Mouse (Mus musculus): Measurements from ENCODE around the gene S100a8. TPM values are rescaled to one million over a fixed set of nuclear protein-coding genes. Genes with fewer than 3 reads are reported as not detected.

The S100a8 gene
- total RNA-seq (2021): not detected
- long read RNA-seq, experiment 1: 0 reads
- long read RNA-seq, experiment 2: 0 reads

DNA sequence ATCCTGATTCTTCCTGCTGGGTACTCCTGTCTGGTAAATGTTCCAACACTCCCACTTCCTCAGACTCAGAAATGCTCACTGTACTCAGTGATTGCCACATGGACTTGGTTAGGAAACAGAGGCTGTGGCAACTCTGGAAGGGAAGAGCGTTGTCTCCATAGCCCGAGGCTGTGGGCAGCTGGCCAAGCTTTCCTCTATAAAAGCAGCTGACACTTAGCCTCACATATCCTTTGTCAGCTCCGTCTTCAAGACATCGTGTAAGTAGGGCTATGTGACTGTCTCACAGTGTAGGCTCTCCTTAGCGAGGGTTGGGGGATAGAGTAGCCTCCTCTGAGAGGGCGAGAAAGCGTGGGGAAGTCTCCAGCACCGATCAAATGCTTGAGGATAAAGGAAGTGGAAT, at the start of gene S100a8:
Gene S100a8, plus strand, starts transcription at position 133 of the 400 bp plus-strand sequence.
- DNase-seq (ENCODE audit: low spot score in 2 of 2): no peak

DNA sequence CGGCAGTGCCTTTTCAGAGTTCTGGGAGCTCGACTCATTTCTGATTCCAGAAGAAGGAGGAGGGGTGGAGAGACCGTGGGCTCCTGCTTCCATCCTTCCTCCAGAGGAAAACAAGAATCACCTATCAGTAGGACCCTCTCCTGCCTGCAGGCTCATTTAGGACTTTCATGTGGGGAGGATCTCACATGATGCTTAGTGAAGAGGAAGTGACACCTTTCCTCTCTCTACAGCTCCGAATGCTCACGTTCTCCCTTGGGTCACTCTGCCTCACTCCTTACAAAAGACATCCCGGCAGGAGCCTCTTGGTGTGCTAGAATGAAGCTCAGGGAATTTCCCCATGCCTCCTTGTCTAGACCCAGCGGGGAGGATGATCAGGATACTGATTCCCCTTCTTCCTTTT, 47.2 kb upstream of the S100a8 start:
- DNase-seq (ENCODE audit: low spot score in 2 of 2): no peak

- no peak for DNase-seq (ENCODE audit: low spot score in 2 of 2)
Measured at GRCm38 (mm10) chr3:90623435-90624071, 45.2 kb upstream of the S100a8 start.

DNA sequence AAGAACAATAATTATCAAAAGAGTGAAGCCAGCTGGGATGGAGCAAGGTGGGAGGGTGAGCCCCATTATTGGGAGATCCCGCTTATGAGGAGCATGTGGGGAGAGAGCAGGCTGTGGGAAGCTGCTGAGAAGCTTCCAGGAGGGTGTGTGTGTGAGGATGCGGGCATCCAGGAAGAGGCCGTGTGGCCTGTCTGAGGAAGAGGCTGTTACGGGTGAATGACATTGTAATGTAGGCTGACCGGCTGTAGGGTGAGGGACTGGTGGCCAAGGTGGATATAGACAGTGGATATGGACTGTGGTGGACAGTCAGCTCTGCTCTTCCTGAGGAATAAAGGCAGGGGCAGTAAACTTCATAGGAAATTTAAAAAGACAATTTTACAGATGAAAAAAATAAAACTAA, 43.3 kb upstream of the S100a8 start:
- DNase-seq (ENCODE audit: low spot score in 2 of 2): no peak

GRCm38 (mm10) chr3:90626266-90627021, 42.3 kb upstream of the S100a8 start:
- no peak for DNase-seq (ENCODE audit: low spot score in 2 of 2)

- no peak for DNase-seq (ENCODE audit: low spot score in 2 of 2)
Measured at GRCm38 (mm10) chr3:90627366-90627765, 41.4 kb upstream of the S100a8 start.

DNA sequence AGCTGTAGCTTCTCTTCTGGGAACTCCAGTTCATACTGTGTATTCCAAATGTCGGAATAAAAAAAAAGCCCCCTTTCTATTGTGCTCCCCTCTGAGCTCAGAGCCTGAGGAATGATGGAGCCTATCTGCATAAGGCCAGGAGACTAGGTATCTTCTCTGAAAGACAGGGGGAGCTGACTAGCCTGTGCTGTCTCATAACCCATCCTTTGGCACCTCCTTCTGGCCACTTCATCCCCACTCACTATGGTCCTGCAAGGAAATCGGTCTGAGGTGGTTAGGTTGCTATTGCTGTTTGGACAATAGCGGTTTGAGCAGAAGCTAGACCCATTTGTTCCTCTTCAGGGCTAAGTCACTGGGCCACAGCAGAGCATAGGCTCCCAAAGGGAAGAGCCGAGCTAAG, 41.0 kb upstream of the S100a8 start:
- DNase-seq (ENCODE audit: low spot score in 2 of 2): no peak

GRCm38 (mm10) chr3:90629298-90629697, 39.5 kb upstream of the S100a8 start:
- DNase-seq (ENCODE audit: low spot score in 2 of 2): no peak

DNA sequence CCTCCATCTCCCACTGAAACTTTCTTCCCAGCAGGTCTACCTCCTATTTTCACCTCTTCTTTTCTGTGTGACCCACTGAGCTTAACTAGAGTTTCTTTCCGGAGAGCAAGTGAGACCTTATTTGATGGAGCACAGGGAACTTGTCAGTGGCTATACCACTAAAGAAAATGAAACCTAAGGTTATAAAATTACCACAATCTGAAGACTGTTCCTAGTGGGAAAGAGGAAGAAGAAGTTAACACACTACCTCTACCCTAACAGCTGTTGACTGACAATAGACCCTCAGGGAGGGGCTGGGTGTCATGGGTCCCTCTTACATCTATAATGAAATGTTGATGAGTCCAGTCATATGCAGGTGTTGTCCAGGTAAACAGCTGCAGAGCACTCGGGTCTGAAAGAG, 36.8 kb upstream of the S100a8 start:
- DNase-seq (ENCODE audit: low spot score in 2 of 2): no peak

DNA sequence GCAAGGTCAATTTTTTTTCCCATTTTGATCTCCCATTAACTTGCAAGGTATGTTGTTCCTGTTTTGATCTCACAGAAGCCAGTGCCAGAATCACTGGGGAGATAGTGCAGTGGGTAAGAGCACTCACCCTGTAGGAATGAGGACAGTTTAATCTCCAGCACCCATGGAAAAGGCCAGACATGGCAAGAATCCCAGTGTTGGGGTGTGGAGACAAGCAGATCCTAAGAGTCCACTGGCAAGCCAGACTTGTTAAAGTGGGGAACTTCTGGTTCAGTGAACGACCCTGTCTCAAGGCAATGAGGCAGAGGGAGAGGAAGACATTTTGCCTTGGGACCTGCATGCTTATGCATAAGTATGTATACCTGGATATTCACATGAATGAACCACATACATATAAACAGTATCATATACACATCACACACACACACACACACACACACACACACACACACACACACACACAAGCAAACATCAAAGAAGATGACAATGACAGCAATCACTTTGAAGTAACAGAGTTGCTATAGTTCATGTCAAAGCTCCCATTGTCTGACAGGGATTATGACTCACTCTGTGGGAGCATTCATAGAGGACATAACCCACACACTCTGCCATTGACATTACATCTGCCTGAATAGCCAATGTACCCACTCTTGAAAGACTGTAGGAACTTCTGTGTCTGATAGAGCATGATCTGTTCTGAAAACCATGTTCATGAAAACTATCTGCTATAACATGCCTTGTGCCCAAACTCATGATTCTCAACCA, 30.1 kb upstream of the S100a8 start:
- DNase-seq (ENCODE audit: low spot score in 2 of 2): no peak

DNA sequence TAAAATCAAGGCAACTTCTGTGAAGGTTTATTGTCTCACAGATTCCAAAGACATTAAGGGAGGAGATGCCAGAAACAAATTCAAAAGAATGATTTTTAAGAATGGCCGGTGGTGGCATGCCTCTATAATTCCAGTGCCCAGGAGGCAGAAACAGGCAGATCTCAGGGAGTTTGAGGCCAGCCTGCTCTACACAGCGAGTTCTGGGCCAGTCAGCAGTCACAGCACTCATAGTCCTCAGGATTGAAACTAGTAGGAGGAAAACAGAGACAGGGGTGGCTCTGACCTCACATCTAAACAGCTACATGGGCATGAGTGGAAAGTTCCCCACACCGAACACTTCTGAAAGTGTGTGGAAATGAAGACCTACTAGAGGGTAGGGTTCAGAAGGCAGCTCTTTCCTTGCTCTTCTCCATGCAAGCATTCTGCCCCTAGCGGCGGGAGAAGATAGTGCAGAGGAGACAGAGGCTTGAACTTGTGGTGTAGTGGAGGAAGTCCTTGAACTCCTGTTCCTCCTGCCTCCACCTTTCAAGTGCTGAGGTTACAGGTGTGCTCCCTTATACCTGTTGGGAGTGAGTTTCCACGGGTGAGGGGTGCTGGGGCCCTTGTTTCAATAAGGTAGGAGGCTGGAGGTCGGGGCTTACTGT, 29.1 kb upstream of the S100a8 start:
- DNase-seq (ENCODE audit: low spot score in 2 of 2): no peak

- DNase-seq (ENCODE audit: low spot score in 2 of 2): no peak
Measured at GRCm38 (mm10) chr3:90640981-90641380, 27.8 kb upstream of the S100a8 start.

- peak in 1 of 2 experiments; percentile 24 for DNase-seq (ENCODE audit: low spot score in 2 of 2)
Measured at GRCm38 (mm10) chr3:90644220-90644619, 24.6 kb upstream of the S100a8 start.

DNA sequence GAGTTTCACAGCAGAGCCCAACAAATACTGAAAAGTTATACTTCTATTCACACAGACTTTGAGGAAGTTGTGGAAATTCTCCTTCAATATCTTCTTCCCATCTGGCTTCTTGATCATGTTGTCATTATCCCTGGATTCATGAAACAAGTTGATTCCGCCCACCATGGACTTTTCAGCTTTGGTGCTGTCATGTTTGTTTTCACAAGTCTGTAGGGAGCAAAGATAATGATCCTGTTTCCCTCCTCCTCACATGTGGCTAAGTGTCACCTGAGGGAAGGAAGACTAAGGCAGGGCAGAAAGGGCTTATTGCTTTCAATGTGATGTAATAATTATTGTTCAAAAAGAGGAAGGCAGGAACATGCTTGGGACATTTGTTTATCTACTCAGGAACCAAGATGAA, 21.5 kb upstream of the S100a8 start:
- DNase-seq (ENCODE audit: low spot score in 2 of 2): no peak

DNA sequence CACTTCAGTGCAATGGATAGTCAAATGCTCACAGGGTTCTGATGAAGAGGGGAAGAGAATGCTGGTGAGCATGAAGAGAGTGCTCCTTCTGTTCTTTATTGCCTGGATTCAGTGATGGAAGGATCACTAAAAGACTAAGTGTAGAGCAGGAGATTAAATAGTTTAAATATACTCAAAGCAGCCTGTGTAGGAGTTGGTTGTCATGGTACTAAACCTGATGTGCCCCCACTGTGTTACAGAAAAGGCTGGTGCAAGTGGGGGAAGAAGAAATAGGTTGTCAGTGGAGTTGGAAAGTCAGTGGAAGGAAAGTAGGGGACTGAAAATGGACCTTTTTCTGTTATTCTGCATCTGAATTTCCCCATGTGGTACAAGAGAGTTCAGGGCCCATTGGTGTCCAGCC, 19.8 kb upstream of the S100a8 start:
- DNase-seq (ENCODE audit: low spot score in 2 of 2): peak in 1 of 2 experiments; percentile 8

GRCm38 (mm10) chr3:90649832-90650231, 18.9 kb upstream of the S100a8 start:
- no peak for DNase-seq (ENCODE audit: low spot score in 2 of 2)

GRCm38 (mm10) chr3:90652878-90653508, 15.8 kb upstream of the S100a8 start:
- peak; percentile 66 to 85 for DNase-seq (ENCODE audit: low spot score in 2 of 2)

DNA sequence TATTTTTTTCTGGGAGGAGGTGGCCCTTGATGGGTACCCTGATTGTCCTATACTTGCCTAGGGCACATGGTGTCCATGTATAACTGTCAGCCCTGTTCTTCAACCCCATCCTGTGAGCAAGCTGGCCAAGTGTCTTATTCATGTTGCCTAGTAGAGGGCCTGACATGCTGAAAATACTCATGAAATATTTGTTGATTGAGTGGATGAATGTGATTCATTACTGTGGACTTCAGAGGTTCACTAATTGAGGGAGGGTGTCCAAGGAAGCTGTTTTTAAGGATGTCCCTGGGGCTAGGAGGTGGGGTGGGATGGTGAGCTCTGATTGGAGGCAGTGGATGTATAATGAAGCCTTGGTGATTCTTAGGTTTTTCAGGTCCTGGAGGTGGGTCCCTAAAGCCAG, 15.1 kb upstream of the S100a8 start, which contains the start of gene S100a7a:
Gene S100a7a, plus strand, starts transcription at position 301 of the 400 bp plus-strand sequence.
- no peak for DNase-seq (ENCODE audit: low spot score in 2 of 2)

DNA sequence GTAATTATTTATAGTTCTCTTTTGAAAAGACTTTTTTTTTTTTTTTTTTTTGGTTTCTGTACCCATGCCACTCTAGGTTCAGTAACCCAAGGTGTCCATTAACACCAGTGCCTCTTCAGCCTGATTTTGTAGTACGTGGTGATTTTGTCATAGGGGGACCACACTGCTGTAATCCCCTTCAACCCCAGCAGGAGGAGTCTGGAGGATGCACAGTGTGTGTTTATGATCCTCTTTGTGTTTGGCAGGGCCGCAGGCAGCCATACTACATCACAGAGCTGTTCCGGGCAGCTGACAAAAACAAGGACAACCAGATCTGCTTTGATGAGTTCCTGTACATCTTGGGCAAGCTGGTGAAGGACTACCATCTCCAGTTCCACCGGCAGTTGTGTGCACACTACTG, 11.4 kb upstream of the S100a8 start:
- no peak for DNase-seq (ENCODE audit: low spot score in 2 of 2)

DNA sequence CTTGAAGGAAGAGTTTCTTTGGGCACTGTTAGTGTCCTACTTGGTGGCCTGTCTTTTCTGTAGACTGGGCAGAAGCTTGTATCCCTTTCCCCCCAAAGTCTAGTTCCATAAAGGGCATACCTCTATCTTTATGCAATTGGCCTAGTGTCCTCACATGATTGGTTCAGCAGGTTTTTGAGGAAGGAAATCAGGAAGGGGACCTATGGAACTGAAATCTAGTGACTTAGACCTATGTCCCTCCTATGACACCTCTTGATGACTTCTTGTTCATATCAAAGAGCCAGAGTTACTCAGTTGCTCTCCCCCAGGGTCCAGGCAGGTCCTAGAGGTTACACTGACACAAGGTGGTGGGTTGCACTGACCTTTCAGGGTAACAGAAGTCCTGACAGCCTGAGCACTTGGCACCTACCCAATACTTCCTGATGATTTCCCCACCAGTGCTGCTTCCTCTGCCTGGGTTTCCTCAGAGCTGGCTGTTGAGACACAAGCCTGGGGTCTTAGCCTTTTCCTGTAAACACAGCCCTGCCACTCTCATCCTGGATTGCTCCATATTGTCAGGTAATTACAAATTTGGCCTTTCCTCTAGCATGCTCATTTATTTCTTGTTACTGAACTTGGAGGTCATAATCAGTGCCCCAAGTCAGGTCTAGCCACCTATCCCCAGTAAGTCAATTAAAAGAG, 9.3 kb upstream of the S100a8 start:
- DNase-seq (ENCODE audit: low spot score in 2 of 2): no peak
